21 mouse cellular contexts compared by ENCODE assay signal in the genomic region with DNA sequence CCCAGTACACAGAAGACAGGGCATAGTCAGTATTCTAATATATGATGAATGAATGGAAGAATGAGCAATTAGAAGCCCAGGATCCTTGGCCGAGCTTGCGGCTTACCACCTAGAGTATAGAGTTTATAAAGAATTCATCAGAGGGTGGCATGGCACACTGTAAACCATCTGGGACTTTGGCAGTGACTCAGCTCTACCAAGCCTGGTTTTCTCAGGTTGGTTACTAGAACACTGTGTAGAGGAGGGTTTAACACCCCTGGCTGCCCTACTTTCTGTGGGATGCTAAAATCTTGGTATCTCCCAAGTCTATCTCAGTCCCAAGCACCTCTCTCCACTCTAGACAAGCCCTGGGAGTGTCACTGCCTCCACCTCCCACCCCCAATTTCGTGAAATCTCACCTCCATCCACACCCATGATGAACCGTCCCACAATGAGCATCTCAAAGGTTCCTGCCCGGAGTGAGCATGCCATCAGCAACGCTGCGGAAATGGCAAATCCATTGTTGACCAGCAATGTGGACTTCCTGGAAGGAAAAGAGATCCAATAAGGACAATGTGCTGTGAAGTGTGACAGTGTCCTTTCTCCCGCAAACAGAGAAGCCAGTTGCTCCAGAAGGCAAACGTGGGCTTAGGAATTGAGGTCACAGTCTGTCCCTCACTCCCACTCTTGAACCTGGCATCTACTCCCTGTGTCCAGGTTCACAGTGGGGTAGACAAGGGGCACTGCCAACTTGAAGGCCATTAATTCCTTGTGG.
DNase-seq lines count a peak whose midpoint lies in the region; ATAC-seq lines count a peak whose summit lies in the region.
"Had no signal": no experiment of that assay in that cellular context is flagged by ENCODE, and none has a peak within 500 bp of the region (broad histone marks: within the 10 kb centered on the region; RNA-seq: fewer than 3 reads in every experiment).

No protein-coding gene starts in this region.

- peak; percentile 81 for ATAC-seq in cerebellum, adult (ENCODE audit: insufficient number of reproducible peaks, low FRiP score, low TSS enrichment)
- ATAC-seq: CD4-positive, CD25-positive, alpha-beta regulatory T cell, adult 4 months; inflammation-experienced regulatory T-cells, adult 6 months; Patski had no signal

- H3K27ac ChIP-seq in limb, embryonic 10.5 days, result no peak overlapping the region
- H3K27ac ChIP-seq: embryonic facial prominence, embryonic 13.5 days; heart, embryonic 10.5 days; liver, embryonic 14.5 days; lung, embryonic 15.5 days; neural tube, embryonic 12.5 days; stomach, postnatal 0 days had no signal

- H3K4me1 ChIP-seq in limb, embryonic 10.5 days, result no peaks in the 10 kb centered on the region
- H3K4me1 ChIP-seq: embryonic facial prominence, embryonic 13.5 days; heart, embryonic 10.5 days; lung, embryonic 15.5 days; neural tube, embryonic 12.5 days had no signal

- no peaks in the 10 kb centered on the region for H3K9me3 ChIP-seq in limb, embryonic 10.5 days (replicated peaks)
- H3K9me3 ChIP-seq: embryonic facial prominence, embryonic 13.5 days; heart, embryonic 10.5 days; lung, embryonic 15.5 days; neural tube, embryonic 12.5 days had no signal

- H3K4me3 ChIP-seq in limb, embryonic 10.5 days, result no peak overlapping the region
- H3K4me3 ChIP-seq: embryonic facial prominence, embryonic 13.5 days; heart, embryonic 10.5 days; lung, embryonic 15.5 days; neural tube, embryonic 12.5 days had no signal

- intact Hi-C loops in left cerebral cortex, postnatal 10 days (cut with DNase I), result no loop called here

- no peaks in the 10 kb centered on the region for H3K36me3 ChIP-seq in limb, embryonic 10.5 days
- H3K36me3 ChIP-seq: embryonic facial prominence, embryonic 13.5 days; heart, embryonic 10.5 days; lung, embryonic 15.5 days; neural tube, embryonic 12.5 days had no signal

- 90% methylated on average over 9 of the region's 9 CpGs for WGBS in limb, embryonic 10.5 days

- DNase-seq in cerebellum, postnatal 4 days (ENCODE audit: low spot score in 2 of 2), result no peak
- peak; percentile 46 for DNase-seq in left cerebral cortex, adult 11 months (ENCODE audit: low spot score)
- DNase-seq in left cerebral cortex, postnatal 10 days (ENCODE audit: extremely low spot score in 1 of 2, low spot score in 2 of 2), result no peak
- peak; percentile 62 to 65 for DNase-seq in cerebellum, postnatal 10 days
- DNase-seq in right cerebral cortex, postnatal 25 days, result peak; percentile 44
- DNase-seq in limb, embryonic 10.5 days (ENCODE audit: low spot score), result no peak
- DNase-seq in adrenal gland, postnatal 4 days (ENCODE audit: low spot score in 2 of 2), result no peak
- DNase-seq: adrenal gland, postnatal 25 days; gastrocnemius, postnatal 36 days; kidney, adult 8-10 months; kidney, postnatal 14 days had no signal

- no peaks in the 10 kb centered on the region for H3K27me3 ChIP-seq in limb, embryonic 10.5 days (ENCODE audit: low read depth, poor library complexity, severe bottlenecking)
- H3K27me3 ChIP-seq: embryonic facial prominence, embryonic 13.5 days; lung, embryonic 15.5 days; neural tube, embryonic 12.5 days; Patski had no signal

Comparison
In these comparisons a context has a peak if more than half of its experiments do, and no peak if none do; other contexts are left out.
1. DNase-seq: peak in left cerebral cortex, adult 11 months (single experiment), cerebellum, postnatal 10 days (2 of 2) and right cerebral cortex, postnatal 25 days (single experiment); none in cerebellum, postnatal 4 days (0 of 2), left cerebral cortex, postnatal 10 days (0 of 2), limb, embryonic 10.5 days (single experiment) and adrenal gland, postnatal 4 days (0 of 2).